Mouse (Mus musculus): ENCODE measurements at regions not wholly inside any gene's neighbourhood (a gene's known extent, or its start where the extent isn't known, plus 50 kb on each side); places are given as distances from the start of the nearest gene placed in this dataset.

DNA sequence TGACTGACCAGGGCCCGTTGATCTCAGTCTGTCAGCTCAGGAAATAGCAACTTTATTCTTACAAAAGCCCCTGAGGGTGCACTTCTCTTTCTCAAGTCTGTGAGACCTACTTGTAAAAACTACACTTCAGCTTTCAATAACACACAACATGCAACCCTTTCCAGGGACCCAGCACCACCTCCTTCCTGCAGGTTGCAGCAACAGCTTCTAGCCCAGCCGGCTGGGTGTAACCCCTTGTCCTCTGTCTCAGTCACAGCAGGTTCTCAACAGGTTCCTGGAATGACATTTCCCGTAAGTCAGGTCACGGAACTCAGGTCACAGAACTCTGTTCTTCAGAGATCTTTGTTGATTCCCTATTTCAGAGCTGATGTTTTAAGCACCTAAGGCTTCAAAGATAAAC is 558.5 kb upstream of the Camk1g start:
- DNase-seq, result no peak

DNA sequence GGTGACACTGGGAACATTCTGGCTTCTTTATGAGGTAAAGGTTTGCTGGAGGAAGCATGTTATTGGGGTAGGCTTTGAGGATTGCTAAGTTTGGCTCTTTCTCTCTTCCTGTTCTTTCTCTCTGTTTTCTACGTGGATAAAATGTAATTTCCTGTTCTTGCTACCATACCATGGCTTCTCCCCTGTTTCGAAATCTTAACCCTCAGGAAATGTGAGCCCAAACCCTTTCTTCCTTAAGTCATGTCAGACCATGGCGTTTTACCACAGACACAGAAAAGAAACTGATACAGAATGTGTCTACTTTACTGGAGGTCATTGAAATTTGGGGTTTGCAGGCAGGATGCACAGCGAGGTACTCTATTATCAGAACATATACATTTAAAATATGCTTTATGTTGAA is 552.7 kb upstream of the Camk1g start:
- no peak for DNase-seq

DNA sequence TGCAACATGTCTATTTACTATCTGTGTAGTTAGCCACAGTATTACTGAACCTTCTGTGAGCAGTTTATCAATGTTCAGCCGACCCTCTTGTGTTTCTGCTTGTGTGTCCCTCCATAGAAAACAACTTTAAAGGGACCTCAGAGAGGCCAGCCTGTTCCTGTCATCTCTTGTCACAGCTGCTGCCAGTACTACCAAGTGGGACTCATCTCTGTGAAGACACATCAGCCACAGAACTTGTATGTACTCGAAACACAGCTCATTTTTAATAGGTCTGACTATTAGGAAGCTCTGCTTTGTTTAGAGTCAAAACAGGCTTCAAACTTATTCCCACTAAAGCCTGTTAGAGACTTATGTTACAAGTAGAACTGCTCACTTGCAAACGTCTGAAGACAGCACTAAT is 549.1 kb upstream of the Camk1g start:
- DNase-seq, result no peak

DNA sequence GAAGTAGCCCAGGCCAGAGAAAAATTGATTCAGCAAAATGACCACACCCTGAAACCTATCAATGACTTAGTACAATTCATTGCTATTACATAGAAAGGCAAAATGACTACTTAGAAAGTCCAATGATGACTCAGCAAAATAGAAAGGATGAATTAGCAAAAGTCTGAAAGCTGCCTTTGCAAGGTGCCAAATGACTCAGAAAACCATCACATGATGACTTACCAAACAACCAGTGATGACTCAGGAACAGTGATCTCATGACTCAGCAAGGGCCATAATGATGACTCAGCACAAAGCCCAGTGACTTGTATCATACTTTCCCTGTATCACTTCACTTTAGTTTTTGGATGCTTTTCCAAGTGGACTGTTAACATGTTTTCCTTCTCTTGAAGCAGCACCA is 535.6 kb upstream of the Camk1g start:
- DNase-seq, result no peak

DNA sequence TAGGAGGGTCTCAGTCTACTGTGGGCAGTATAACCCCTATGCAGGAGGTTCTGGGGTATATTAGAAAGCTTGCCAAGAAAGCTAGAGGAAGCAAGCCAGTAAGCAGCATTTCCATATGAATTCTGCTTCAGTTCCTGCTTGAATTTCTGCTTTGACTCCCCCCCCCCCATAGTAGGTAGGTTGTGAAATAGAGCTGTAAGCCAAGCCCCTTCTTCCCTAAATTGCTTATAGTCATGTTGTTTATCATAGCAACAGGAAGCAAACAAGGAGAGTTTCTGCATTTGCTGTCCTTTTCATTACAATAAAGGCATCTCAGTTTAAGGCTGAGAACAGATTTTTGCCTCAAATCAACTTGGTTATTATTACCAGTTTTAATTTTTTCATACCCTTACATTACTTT is 524.0 kb upstream of the Camk1g start:
- DNase-seq, result no peak

DNA sequence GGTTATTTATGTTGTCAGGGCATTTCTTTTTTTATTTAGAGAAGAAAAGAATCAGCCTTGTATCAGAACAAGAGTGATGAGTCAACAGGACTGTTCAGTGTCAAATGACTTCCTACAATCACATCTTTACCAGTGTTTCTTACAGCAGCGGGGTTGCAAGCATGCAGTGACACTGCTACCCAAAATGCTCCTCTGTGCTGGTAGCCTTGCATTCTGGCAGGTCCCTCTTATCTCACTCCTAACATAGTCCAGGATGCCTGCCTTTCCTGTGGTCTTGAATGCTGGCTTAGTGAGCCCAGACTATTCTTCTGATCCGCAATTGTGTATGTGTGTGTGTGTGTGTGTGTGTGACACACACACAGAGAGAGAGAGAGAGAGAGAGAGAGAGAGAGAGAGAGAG is 506.4 kb upstream of the Camk1g start:
- no peak for DNase-seq

DNA sequence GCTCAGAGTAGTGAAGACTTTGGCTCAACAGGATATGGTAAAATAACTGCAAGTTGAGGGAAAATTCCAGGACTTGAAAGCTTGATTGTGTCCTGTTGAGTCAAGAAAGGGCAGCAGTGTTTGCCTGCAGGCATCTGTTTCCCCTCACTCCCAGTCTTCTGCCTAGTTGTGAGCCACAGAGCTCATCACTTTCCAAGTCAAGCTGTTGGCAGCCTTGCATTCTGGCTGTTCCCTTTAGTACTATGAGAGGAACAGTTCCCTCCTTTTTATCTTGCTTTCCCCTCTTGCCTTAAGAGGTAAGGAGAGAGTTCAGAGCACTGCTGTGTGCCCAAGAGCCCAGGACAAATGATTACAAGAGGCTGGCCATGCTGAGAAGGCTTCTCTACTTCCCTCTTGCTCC is 506.0 kb upstream of the Camk1g start:
- DNase-seq, result no peak

DNA sequence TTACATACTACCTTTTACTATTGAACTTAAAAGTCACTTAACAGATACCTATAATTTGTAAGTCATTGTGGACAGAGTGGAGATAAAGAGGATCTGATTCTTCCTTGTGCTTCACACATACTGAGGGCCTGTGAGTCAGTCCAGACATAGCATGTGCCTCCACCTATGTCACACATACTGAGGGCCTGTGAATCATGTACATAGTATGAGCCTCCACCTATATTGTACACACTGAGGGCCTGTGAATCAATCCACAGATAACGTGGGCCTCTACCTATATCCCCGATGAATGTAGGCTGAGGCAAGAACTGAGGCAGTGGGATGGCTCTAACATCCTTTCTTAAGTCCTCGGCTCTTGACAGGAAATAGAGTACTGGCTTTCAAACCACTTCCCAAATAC is 505.2 kb upstream of the Camk1g start:
- DNase-seq, result no peak

DNA sequence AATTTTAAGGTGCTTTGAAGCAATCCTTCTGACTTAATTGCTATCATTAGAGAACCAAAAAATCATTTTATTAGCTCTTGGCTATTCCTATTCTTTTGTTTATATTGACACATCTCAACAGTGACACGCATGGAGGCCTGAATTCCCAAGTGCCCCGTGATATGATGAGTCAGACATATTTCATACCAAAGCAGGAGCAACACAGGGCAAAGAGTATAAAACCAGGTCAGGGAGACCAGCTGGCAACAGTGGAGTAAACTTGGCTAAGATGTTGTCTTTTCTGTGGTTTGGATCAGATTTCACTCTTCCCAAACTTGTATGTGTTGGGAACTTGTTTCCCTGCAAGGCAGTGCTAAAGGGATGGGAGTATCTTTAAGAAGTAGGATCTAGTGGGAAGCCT is 500.6 kb upstream of the Camk1g start:
- no peak for DNase-seq

DNA sequence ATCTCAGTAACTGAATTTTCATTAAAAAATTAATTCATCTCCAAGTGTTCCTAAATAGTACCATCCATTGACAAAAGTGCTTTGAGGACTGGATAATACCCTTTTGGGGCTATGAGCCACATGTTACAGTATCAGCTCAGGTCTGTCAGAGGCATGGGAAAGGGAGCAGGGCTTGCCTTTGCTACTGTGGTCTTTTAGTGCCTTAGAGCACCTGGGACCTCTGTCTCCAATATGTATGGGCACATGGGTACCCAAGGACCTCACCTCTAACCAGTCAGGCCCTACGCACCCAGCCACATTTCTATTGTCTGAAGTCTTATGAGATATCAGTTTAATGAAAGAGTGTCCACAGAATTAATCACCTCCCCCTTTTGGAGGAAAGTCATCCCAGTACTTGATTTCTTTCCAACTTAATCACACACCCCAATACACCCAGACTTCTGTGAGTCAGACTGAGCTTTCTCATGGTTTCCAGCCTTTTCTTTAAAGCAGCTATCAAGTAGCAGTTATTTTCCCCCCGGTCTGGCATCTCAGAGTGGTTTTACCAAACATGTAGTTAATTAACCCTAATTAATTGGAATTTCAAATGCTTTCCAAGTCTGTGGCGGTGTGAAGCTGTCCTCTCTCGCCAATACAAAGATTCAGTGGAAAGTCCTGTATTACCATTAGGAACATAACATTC is 498.7 kb upstream of the Camk1g start:
- no peak for DNase-seq

DNA sequence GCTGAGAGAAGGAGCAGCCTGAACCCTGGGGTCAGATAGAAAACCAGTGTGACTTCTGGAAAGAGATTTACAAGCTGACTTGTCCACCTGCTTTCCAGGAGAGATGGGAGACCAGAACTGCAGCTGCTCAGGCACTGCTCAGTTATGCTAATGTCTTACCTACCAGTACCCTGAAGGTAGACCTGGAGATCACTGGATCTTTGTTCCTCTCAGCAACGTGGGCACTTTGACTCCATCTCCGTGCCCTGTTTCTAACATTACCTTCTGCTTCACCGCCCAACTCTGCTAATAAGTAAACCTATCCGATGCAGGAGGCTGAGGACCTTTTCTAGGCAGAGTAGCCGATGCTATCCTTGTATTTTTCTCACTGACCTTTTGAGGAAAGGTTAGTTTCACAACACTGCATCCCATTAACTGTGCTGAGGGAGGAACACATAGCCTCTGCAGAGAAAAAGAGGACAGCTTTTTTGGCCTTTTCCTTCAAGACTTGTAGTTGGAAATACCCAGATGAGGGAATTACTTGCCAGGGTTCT is 490.7 kb upstream of the Camk1g start:
- DNase-seq, result no peak

DNA sequence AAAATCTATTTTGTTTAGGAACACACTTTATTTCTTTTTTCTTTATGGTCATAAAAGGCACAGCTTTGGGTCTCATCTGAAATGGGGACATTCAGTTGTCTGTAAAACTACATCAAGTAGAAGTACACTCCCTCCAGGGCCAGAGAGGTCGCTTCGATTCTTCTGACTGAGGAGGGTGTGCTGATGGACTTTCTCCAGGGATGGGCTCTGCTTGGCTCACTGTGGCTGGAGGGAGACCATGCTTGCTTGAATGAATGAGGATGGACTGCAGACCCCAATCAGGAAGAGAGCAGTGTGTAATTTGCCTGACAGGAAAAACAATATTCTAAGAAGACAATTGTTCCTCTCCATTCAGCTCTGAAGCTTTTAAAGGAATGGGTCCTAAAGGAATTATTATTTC is 490.3 kb upstream of the Camk1g start:
- no peak for DNase-seq

DNA sequence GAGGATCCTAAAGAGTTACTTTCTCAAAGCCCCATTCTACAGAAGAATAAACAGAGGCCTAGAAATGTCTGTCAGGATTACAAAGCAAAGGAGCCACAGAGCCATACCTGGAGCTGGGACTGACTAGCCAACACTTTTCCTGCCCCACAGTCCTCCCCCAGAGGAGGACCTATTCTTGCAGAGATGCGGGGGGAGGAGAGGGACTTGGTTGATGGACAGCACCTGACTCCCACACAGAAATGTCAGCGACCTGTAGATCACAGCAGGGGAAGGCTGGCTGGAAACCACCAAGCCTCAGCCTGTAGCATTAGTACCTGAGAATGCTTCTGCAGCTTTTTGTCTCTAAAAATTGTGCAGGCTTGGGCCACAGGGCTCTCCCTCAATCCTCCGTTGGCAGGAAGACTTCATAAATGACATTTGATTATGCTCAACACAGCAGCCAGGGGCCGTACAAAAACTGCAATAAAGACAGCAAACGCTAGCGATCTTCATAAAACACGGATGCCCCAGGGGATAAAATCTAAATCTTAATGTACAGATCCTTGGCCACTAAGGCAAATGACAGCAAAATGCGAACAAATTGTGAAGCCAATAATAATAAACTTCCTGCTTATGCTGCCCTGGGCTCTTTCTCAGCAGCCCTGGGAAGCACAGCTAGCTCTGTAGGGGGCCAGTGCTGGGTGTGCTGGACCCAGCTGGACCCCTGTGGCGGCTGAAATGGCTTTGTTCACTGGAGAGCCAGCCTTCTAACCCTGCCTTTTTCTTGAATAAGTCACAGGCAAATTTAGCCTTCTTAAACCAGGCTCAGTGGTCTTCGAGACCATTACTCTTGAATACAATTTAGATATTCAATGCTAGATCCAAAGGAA is 489.4 kb upstream of the Camk1g start:
- no peak for DNase-seq

DNA sequence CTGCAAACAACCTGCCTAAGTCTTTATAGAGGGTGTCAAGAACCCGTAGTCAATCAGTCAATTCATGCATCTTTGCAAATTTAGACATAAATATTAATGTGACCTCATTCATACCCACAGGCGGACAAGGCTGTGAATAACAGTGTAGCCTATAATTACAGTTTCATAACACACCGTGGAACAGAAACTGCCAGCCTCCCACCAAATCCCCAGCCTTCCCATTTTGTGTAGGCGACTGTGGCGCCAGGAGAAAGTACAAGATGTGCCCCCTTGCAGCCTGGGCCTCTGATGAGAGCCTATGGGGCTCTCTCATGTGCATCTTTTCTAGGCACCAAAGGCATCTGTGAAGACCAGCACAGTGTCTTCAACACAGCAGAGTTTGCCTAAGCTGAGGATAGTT is 477.8 kb upstream of the Camk1g start:
- no peak for DNase-seq

DNA sequence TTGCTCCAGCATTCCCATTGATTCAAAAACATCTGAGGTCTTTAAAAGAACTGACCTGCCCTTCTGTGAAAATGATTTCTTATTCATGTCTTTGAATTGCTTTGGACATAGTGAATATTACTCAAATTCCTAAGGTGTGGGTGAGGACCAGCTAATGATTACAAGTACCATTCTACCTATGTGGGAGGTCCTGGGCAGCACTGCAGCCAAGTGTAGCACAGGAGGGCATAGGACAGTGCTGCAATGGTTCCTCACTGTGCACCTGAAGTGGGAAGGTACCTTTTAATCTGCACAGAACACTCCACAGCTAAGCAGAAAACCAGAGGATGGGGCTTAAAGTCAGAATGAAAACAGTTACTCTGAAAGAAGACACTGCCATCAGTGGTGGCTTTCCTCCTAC is 474.8 kb upstream of the Camk1g start:
- no peak for DNase-seq

DNA sequence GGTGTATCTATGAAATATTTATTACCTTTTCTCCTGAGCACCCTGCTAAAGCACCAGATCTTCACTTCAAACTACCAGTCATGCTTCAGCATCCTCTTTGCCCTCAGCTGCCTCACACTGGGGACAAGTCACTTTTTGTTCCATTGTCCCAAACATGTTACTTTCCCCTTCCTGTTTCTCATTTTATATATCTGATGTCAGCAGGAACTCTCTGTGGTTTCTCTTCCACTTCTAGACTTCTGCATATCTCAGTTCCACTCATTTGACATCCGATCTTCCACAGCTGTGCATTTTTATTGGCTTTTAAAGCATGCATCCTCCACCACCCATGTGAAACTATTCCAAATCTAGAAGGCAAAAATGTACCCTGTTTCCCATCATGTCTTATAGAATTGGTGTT is 474.4 kb upstream of the Camk1g start:
- DNase-seq, result no peak

DNA sequence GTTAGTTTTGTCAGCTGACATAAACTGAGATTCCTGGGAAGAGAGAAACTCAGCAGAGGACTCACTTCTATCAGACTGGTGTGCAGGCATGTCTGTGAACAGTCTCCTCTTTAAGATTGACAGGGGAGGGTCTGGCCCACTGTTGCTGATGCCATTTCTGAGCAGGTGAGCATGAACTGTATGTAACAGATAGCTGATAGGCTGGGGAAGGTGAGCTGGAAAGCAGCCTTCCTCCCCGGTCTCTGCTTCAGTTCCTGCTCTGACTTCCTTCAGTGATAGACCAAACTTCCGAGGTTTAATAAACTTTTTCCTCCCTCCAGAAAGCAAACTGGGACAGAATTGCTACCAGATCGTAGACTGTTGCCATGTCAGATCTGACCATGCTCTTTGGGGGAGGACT is 430.9 kb upstream of the Camk1g start:
- no peak for DNase-seq

DNA sequence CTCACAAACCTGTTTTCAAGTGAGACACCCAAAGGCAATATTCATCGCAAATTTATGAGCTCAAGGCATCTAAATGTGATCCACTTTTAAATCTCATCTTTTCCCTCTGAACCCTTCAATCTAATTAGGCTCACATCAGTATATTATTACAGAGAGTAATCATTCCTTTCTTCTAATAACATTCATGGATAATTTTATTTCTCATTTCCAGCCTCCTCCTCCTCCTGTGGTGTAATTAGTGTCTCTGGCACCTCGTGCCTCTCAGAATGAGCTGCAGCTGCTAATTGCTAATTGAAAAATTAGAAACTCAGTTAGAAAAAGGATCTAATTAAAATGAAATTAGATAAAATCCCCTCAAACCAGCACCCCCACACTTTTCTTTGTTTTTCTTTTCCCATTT is 420.5 kb upstream of the Camk1g start:
- no peak for DNase-seq

DNA sequence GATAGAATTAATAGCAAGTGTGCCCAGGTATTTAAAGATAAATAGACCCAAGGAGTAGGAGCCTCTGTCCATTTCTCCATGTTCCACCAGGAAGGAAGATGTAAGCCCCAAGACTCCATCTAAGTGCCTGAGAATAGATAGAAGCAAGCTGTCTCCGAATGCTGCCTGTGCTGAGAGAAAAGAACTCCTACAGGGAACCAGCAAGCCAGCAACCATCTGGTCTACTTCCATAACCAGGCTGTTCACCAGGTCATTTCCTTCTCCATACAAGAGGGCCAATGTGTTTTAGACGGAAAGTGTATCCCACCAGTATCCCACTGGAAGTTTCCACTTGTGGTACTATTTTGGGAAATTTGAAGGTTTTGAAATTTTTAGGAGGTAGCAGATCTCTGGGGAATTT is 418.4 kb upstream of the Camk1g start:
- peak; percentile 85 for DNase-seq

DNA sequence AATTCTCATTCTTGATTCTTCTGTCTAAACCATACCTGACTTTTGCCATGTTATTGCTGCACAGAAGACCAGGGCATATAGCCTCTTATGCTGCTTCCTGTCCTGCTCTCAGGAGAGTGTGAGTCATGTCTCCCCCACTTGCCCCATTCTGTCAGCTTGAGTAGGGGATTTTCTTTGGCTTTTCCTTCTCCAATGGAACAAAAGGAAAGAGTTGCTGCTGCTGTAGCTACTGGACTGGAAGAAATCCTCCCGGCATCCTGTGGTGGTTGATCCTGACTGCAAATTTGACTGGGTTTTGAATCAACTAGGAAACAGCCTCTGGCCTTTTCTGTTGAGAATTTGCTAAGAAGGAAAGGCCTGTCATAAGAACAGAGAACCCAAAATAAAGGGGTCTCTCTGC is 417.3 kb upstream of the Camk1g start:
- DNase-seq, result peak; percentile 39

DNA sequence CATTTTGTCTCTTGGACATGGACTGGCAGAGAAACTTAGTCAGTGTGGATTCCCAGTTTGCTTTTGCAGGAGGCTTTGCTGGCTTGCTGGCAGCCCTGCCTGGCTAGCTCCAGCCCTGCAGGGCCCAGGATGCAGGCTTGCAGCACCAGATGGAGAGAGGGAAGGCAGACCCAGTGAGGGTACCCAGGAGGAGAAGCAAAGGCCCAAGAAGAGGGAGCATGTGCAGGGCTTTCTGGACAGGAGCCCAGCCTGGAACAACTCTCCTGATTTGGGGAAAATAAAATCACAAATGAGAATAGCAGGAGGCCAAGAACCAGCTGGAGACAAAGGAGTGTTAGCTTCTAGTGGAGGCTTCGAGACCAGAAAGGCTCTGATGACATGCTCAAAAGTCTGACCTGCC is 414.9 kb upstream of the Camk1g start:
- peak; percentile 98 for DNase-seq

DNA sequence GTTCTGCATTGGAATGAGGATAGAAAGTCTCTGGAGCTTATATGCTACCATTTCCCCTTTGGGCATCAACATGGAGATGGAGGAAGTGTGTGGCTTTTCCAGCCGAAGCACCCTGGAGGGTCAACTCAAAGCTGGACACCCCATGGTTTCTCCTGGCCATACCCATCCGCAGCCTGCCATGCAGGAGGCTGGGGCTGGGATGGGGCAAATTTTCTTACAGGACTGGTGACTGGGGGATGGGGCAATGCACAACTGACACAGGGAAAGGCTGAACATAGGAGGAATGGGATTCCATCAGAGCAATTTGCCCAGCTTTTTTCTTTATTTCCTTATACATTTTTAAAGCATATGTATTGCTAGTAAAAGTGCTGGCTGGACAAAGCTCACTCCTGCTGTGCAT is 414.4 kb upstream of the Camk1g start:
- DNase-seq, result no peak

DNA sequence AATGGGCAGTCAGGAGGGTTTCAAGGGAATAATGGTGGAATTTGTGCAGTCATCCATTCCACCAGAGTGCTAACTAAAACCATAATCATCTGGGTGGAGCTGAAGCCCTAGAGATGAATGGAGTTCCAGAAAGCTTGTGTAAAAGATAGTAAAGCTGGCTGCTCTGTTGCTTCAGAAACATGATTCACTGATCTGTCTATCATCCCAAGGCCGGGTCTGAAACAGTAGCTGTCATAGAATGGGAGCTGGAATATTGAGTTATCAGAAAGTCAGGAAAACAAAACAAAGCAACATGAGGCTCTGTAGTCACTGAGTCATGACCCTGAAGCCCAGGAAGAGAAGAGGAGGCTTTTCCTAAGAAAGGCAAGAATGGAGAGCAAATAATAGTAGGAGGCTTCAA is 408.1 kb upstream of the Camk1g start:
- no peak for DNase-seq

DNA sequence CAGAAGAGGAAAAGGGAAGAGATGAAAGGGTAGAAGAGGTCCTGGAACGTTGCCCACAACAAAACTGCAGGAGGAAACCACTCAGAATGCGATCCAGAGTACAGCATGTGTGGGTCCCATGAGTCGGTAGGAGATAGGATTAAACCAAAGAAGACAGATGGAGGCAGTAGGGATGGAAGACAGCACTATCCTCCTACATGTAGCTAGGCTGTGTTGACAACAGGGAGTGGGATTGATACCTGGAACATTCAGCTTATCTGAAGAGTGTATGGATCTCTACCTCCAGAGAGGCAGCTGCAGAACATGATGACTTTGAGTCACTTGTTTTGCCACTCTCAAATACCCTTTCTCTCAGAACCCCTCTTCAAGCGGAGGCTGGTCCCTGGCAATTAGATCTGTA is 399.4 kb upstream of the Camk1g start:
- no peak for DNase-seq

DNA sequence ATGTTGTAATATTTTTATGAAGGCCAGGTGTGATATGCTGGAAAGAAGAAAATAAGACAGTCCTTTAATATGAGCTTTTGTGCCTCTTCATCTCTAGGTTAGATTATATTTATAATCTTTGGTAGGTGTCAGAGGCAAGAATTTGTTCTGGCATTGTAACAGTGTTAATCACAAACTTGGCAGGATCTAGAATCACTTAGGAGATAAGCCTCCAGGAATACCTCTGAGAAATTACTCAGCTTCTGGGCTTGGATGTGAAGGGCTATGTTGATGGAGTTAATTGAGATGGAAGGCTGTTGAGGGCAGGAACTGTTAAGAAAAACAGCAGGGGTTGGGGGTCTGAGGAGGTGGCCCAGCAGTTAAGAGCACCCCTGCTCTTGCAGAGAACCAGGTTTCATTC is 394.0 kb upstream of the Camk1g start:
- DNase-seq, result no peak

All from cerebellum, adult 9-11 months (tissue).